Mouse (Mus musculus): ENCODE measurements around the gene Grik5. TPM values are rescaled to one million over a fixed set of nuclear protein-coding genes. Genes with fewer than 3 reads are reported as not detected.

Grik5 gene
- polyA plus RNA-seq, 1 experiment from 2014 or later: 9.6 TPM

- Histone ChIP-seq H3K4me3 (ENCODE audit: low read depth, low read length) (peak overlapping the region; percentile 3; the same call in 1 of the 2 replicates), H3K4me1 (ENCODE audit: control insufficient read depth, insufficient read depth, low read length) (peaks cover 18% of the 10 kb centered on the region), H3K27ac (ENCODE audit: low read depth, low read length) (peak overlapping the region; percentile 87), H3K9me3 (ENCODE audit: control insufficient read depth, low read length) (no peaks in the 10 kb centered on the region), H3K9ac (ENCODE audit: low read length) (peak overlapping the region; percentile 42; the same call in 1 of the 2 replicates), H3K4me2 (ENCODE audit: low read depth) (peak overlapping the region; percentile 29), H3K27me3 (ENCODE audit: control insufficient read depth, insufficient read depth, low read length) (peaks cover 66% of the 10 kb centered on the region), H3K36me3 (ENCODE audit: control insufficient read depth, insufficient read depth, low read length) (0 out of 2 replicates have a peak, but pooled peaks cover 2% of the 10 kb centered on the region)
- DNase-seq (ENCODE audit: low spot score) (peak; percentile 78), ATAC-seq (ENCODE audit: insufficient read depth, low FRiP score, low TSS enrichment) (no peak)
- WGBS: under 1% methylated on average over 17 of the region's 17 CpGs
Observed at GRCm38 (mm10) chr7:25008635-25009034, 63.5 kb downstream of the Grik5 start.

GRCm38 (mm10) chr7:25007609-25008374 is 64.4 kb downstream of the Grik5 start:
- WGBS: 17% methylated on average over 8 of the region's 8 CpGs
- Histone ChIP-seq H3K36me3 (ENCODE audit: control insufficient read depth, insufficient read depth, low read length) (no peaks in the 10 kb centered on the region), H3K4me3 (ENCODE audit: low read depth, low read length) (no peak overlapping the region), H3K9ac (ENCODE audit: low read length) (no peak overlapping the region), H3K27ac (ENCODE audit: low read depth, low read length) (peak overlapping the region; percentile 87), H3K9me3 (ENCODE audit: control insufficient read depth, low read length) (no peaks in the 10 kb centered on the region), H3K4me1 (ENCODE audit: control insufficient read depth, insufficient read depth, low read length) (peaks cover 23% of the 10 kb centered on the region), H3K27me3 (ENCODE audit: control insufficient read depth, insufficient read depth, low read length) (peaks cover 66% of the 10 kb centered on the region), H3K4me2 (ENCODE audit: low read depth) (no peak overlapping the region; the same call in 1 of the 2 replicates)
- peak; percentile 74 for DNase-seq (ENCODE audit: low spot score)
- ATAC-seq (ENCODE audit: insufficient read depth, low FRiP score, low TSS enrichment): peak; percentile 25; the same call in 1 of the 2 replicates

GRCm38 (mm10) chr7:25006586-25007364 is 65.4 kb downstream of the Grik5 start:
- no peak overlapping the region for H3K4me2 ChIP-seq (ENCODE audit: low read depth)
- WGBS: 84% methylated on average over 12 of the region's 12 CpGs
- H3K4me1 ChIP-seq (ENCODE audit: control insufficient read depth, insufficient read depth, low read length): peaks cover 23% of the 10 kb centered on the region
- no peak overlapping the region for H3K9ac ChIP-seq (ENCODE audit: low read length)
- H3K27ac ChIP-seq (ENCODE audit: low read depth, low read length): no peak overlapping the region
- H3K4me3 ChIP-seq (ENCODE audit: low read depth, low read length): no peak overlapping the region
- DNase-seq (ENCODE audit: low spot score) (no peak), ATAC-seq (ENCODE audit: insufficient read depth, low FRiP score, low TSS enrichment) (no peak)
- H3K36me3 ChIP-seq (ENCODE audit: control insufficient read depth, insufficient read depth, low read length): no peaks in the 10 kb centered on the region
- peaks cover 65% of the 10 kb centered on the region for H3K27me3 ChIP-seq (ENCODE audit: control insufficient read depth, insufficient read depth, low read length)
- H3K9me3 ChIP-seq (ENCODE audit: control insufficient read depth, low read length): no peaks in the 10 kb centered on the region

- Histone ChIP-seq H3K4me3 (ENCODE audit: low read depth, low read length) (peak overlapping the region; percentile 53), H3K9ac (ENCODE audit: low read length) (peak overlapping the region; percentile 68; the same call in 1 of the 2 replicates), H3K4me2 (ENCODE audit: low read depth) (peak overlapping the region; percentile 88), H3K27me3 (ENCODE audit: control insufficient read depth, insufficient read depth, low read length) (peaks cover 59% of the 10 kb centered on the region), H3K9me3 (ENCODE audit: control insufficient read depth, low read length) (no peaks in the 10 kb centered on the region), H3K36me3 (ENCODE audit: control insufficient read depth, insufficient read depth, low read length) (no peaks in the 10 kb centered on the region), H3K27ac (ENCODE audit: low read depth, low read length) (no peak overlapping the region), H3K4me1 (ENCODE audit: control insufficient read depth, insufficient read depth, low read length) (peaks cover 23% of the 10 kb centered on the region)
- 71% methylated on average over 3 of the region's 3 CpGs for WGBS
- DNase-seq (ENCODE audit: low spot score) (no peak), ATAC-seq (ENCODE audit: insufficient read depth, low FRiP score, low TSS enrichment) (no peak; the same call in 1 of the 2 replicates)
Observed at GRCm38 (mm10) chr7:25006171-25006570, 66.0 kb downstream of the Grik5 start.

- H3K4me2 ChIP-seq (ENCODE audit: low read depth): peak within 1 kb of the TSS; percentile 88
- no peaks in the 10 kb centered on the region for H3K36me3 ChIP-seq (ENCODE audit: control insufficient read depth, insufficient read depth, low read length)
- H3K27ac ChIP-seq (ENCODE audit: low read depth, low read length): no peak within 1 kb of the TSS
- H3K4me1 ChIP-seq (ENCODE audit: control insufficient read depth, insufficient read depth, low read length): peaks cover 22% of the 10 kb centered on the region
- peak; percentile 73 for ATAC-seq (ENCODE audit: insufficient read depth, low FRiP score, low TSS enrichment)
- H3K27me3 ChIP-seq (ENCODE audit: control insufficient read depth, insufficient read depth, low read length): peaks cover 54% of the 10 kb centered on the region
- peak; percentile 77 for DNase-seq (ENCODE audit: low spot score)
- WGBS: under 1% methylated on average over 53 of the region's 54 CpGs
- H3K9ac ChIP-seq (ENCODE audit: low read length): peak within 1 kb of the TSS; percentile 68
- peak within 1 kb of the TSS; percentile 53 for H3K4me3 ChIP-seq (ENCODE audit: low read depth, low read length)
- no peaks in the 10 kb centered on the region for H3K9me3 ChIP-seq (ENCODE audit: control insufficient read depth, low read length)
Observed at GRCm38 (mm10) chr7:25005421-25006065, 66.6 kb downstream of the Grik5 start, which contains the start of gene Atp1a3. TSS of gene Atp1a3 (minus strand) at chr7:25005958.

GRCm38 (mm10) chr7:25004806-25005205 is 67.3 kb downstream of the Grik5 start:
- H3K9ac ChIP-seq (ENCODE audit: low read length): peak overlapping the region; percentile 68
- peak overlapping the region; percentile 53 for H3K4me3 ChIP-seq (ENCODE audit: low read depth, low read length)
- H3K27ac ChIP-seq (ENCODE audit: low read depth, low read length): no peak overlapping the region
- peaks cover 47% of the 10 kb centered on the region for H3K27me3 ChIP-seq (ENCODE audit: control insufficient read depth, insufficient read depth, low read length)
- H3K36me3 ChIP-seq (ENCODE audit: control insufficient read depth, insufficient read depth, low read length): no peaks in the 10 kb centered on the region
- peaks cover 17% of the 10 kb centered on the region; the same call in 1 of the 2 replicates for H3K4me1 ChIP-seq (ENCODE audit: control insufficient read depth, insufficient read depth, low read length)
- DNase-seq (ENCODE audit: low spot score) (no peak), ATAC-seq (ENCODE audit: insufficient read depth, low FRiP score, low TSS enrichment) (no peak)
- 60% methylated on average over 6 of the region's 9 CpGs for WGBS
- no peaks in the 10 kb centered on the region for H3K9me3 ChIP-seq (ENCODE audit: control insufficient read depth, low read length)
- peak overlapping the region; percentile 88 for H3K4me2 ChIP-seq (ENCODE audit: low read depth)

- Histone ChIP-seq H3K9me3 (ENCODE audit: control insufficient read depth, low read length) (no peaks in the 10 kb centered on the region), H3K27me3 (ENCODE audit: control insufficient read depth, insufficient read depth, low read length) (peaks cover 38% of the 10 kb centered on the region), H3K4me3 (ENCODE audit: low read depth, low read length) (no peak overlapping the region), H3K27ac (ENCODE audit: low read depth, low read length) (no peak overlapping the region), H3K9ac (ENCODE audit: low read length) (no peak overlapping the region), H3K4me1 (ENCODE audit: control insufficient read depth, insufficient read depth, low read length) (peaks cover 15% of the 10 kb centered on the region; the same call in 1 of the 2 replicates), H3K4me2 (ENCODE audit: low read depth) (peak overlapping the region; percentile 88; the same call in 1 of the 2 replicates), H3K36me3 (ENCODE audit: control insufficient read depth, insufficient read depth, low read length) (no peaks in the 10 kb centered on the region)
- ATAC-seq (ENCODE audit: insufficient read depth, low FRiP score, low TSS enrichment): no peak
- WGBS: 88% methylated on average over 8 of the region's 8 CpGs
- DNase-seq (ENCODE audit: low spot score): no peak
Observed at GRCm38 (mm10) chr7:25003820-25004388, 68.2 kb downstream of the Grik5 start.

- H3K27ac ChIP-seq (ENCODE audit: low read depth, low read length): no peak overlapping the region
- H3K4me1 ChIP-seq (ENCODE audit: control insufficient read depth, insufficient read depth, low read length): peaks cover 15% of the 10 kb centered on the region; the same call in 1 of the 2 replicates
- no peaks in the 10 kb centered on the region for H3K36me3 ChIP-seq (ENCODE audit: control insufficient read depth, insufficient read depth, low read length)
- H3K4me2 ChIP-seq (ENCODE audit: low read depth): no peak overlapping the region
- DNase-seq (ENCODE audit: low spot score): no peak
- no peak overlapping the region for H3K9ac ChIP-seq (ENCODE audit: low read length)
- no peak for ATAC-seq (ENCODE audit: insufficient read depth, low FRiP score, low TSS enrichment)
- H3K4me3 ChIP-seq (ENCODE audit: low read depth, low read length): no peak overlapping the region
- WGBS: 62% methylated on average over 11 of the region's 11 CpGs
- peaks cover 32% of the 10 kb centered on the region for H3K27me3 ChIP-seq (ENCODE audit: control insufficient read depth, insufficient read depth, low read length)
- no peaks in the 10 kb centered on the region for H3K9me3 ChIP-seq (ENCODE audit: control insufficient read depth, low read length)
Observed at GRCm38 (mm10) chr7:25003291-25003690, 68.9 kb downstream of the Grik5 start.

All from neural tube, embryonic 11.5 days (tissue).